Mouse (Mus musculus) heart, adult 2 months (tissue): ENCODE data around the gene Tubgcp2. TPM values are rescaled to one million over a fixed set of nuclear protein-coding genes. Genes with fewer than 3 reads are reported as not detected.

Experiments used
- DNase-seq, 2 experiments: peaks; one replicate each; pipeline ENCODE4 v3.0.0; 2021
- H3K27ac ChIP-seq: fragments of 200-600 bp; 2 replicates; pipeline ENCODE4 v1.8.1; 2022
- H3K27me3 ChIP-seq: fragments of 200-500 bp; 2 replicates; pipeline ENCODE4 v1.6.1; 2012; ENCODE audit warnings: mild to moderate bottlenecking, low read length, inconsistent platforms, mixed read lengths; ENCODE audit not compliant: control insufficient read depth, insufficient read depth
- H3K36me3 ChIP-seq: fragments of 200-500 bp; 2 replicates; pipeline ENCODE4 v1.6.1; 2012; ENCODE audit warnings: low read length, inconsistent platforms; ENCODE audit not compliant: control insufficient read depth, insufficient read depth
- H3K4me1 ChIP-seq: fragments of 200-500 bp; 2 replicates; pipeline ENCODE4 v1.6.1; 2011; ENCODE audit warnings: low read length; ENCODE audit not compliant: control insufficient read depth, insufficient read depth
- H3K4me3 ChIP-seq: fragments of 200-600 bp; 2 replicates; pipeline ENCODE4 v1.8.1; 2022
- H3K79me2 ChIP-seq: fragments of 200-500 bp; replicated peaks from 2 replicates; pipeline ENCODE4 v1.6.1; 2012; ENCODE audit warnings: mild to moderate bottlenecking, inconsistent platforms, low read length, moderate library complexity, mixed read lengths; ENCODE audit not compliant: control insufficient read depth, insufficient read depth
- H3K9ac ChIP-seq: fragments of 200-500 bp; 2 replicates; pipeline ENCODE4 v1.6.1; 2012; ENCODE audit warnings: low read depth, mild to moderate bottlenecking, control low read depth, inconsistent platforms, low read length, mixed read lengths
- CTCF ChIP-seq: fragments of 200-600 bp; IDR thresholded peaks from 2 replicates; pipeline ENCODE4 v1.8.1; 2022; ENCODE audit warnings: antibody characterized with exemption, mild to moderate bottlenecking, moderate library complexity
- EP300 ChIP-seq: fragments of 200-500 bp; IDR thresholded peaks from 2 replicates; pipeline ENCODE4 v1.6.1; 2011; ENCODE audit warnings: low read depth, low read length, control low read depth; ENCODE audit not compliant: insufficient read depth
- POLR2A ChIP-seq: fragments of 200-500 bp; IDR thresholded peaks from 2 replicates; pipeline ENCODE4 v1.6.1; 2011; ENCODE audit warnings: mild to moderate bottlenecking, low read depth, low read length, control low read depth; ENCODE audit not compliant: insufficient read depth
- WGBS: fragments of 180-500 bp; shearing (Covaris S2); methylation state at CpG from one replicate; pipeline ENCODE4 v1.1.7; 2018; 5-methylcytosine and 5-hydroxymethylcytosine counted together
- intact Hi-C: fragments of 180-260 bp; cut with DNase I; formaldehyde crosslinking; loops from one replicate; pipeline ENCODE4 v1.15.1; 2025
- polyA plus RNA-seq: library from polyadenylated mRNA; depleted of rRNA; stranded (reverse); fragments of >200 nt; gene quantifications from 2 replicates; pipeline ENCODE4 v1.2.3, GENCODE M21; 2012
- total RNA-seq, 2 experiments: library from RNA; stranded (reverse); gene quantifications; 2 replicates each; pipeline ENCODE4 v1.2.3; 2021

Gene Tubgcp2
- total and polyA plus RNA-seq, 3 experiments: 21.7 to 33.5 (median 28.4) TPM

DNA sequence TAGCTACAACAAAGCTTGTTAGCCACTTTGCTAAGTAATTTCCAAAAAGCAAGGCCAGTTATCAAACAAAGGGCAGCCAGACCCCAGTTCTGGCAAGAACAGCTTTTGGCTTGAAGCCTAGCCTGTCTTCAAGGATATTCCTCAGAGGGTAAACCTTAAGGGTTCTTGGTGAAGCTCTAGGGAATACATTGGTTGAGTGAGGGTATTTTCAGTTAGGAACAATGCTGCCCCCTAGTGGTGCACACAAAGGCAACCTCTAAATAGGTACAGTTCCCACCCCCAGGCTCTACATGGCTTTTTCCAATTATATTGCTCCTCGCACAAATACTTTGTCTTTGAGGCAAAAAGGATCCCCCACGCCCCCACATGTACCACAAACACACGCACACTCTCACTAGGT is 41.8 kb downstream of the Tubgcp2 start:
- intact Hi-C loops: loop anchor here (1.0 to 5.0 kb wide), 3 partner anchors 25 to 1022 kb away; no protein-coding TSS in a partner anchor
- Histone ChIP-seq H3K27ac (no peak overlapping the region), H3K27me3 (no peaks in the 10 kb centered on the region), H3K4me3 (no peak overlapping the region), H3K9ac (no peak overlapping the region), H3K79me2 (no peaks in the 10 kb centered on the region), H3K36me3 (no peaks in the 10 kb centered on the region), H3K4me1 (no peaks in the 10 kb centered on the region)
- WGBS: 31% methylated on average over 3 of the region's 3 CpGs
- TF ChIP-seq CTCF (peak; percentile 91), EP300 (no peak)
- DNase-seq: peak in 1 of 2 experiments; percentile 44

DNA sequence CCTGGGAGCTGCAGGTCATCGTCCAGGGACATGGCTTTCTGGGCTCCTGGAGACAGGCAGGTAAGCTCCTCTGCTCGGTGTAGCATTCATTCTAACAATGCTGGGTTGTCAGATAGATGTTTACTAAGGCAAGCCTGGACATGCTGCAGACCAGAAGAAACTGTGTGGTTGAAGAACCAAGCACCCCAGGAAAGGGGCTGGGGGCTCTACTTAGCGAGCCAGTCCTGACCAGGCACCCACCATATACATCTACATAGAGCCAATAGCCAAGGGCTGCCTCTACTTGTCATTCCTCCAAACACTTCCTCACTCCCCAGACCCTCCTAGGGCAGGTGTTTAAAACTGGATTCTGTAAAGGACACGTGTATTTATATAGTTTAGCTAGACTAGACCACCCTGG is 42.3 kb downstream of the Tubgcp2 start:
- Histone ChIP-seq H3K79me2 (no peaks in the 10 kb centered on the region), H3K36me3 (no peaks in the 10 kb centered on the region), H3K27ac (no peak overlapping the region), H3K27me3 (no peaks in the 10 kb centered on the region), H3K4me1 (no peaks in the 10 kb centered on the region), H3K4me3 (no peak overlapping the region), H3K9ac (no peak overlapping the region)
- intact Hi-C loops: loop anchor here (1.0 to 5.0 kb wide), 2 partner anchors 25 to 1022 kb away; no protein-coding TSS in a partner anchor
- no peak for DNase-seq
- TF ChIP-seq POLR2A (no peak), EP300 (no peak), CTCF (no peak)
- 74% methylated on average over 4 of the region's 4 CpGs for WGBS

DNA sequence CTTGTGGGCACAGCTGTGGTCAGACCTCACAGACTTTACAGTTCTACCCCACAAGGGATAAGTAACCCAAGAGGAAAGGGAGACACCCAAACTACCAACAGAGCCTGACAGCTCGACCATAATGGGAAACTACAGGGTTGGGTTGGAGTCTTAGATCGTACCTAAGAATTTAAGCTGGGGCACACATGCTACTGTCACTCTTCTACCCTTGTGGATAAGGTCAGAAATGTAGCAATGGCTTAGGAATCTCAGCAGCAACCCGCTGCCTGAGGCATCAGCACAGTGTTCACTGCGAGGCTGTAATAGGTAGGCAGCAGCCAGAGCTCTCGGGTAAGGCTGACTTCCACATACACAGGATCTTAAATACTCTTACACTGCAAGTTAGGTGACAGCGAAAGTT is 42.9 kb downstream of the Tubgcp2 start:
- Histone ChIP-seq H3K36me3 (no peaks in the 10 kb centered on the region), H3K4me1 (no peaks in the 10 kb centered on the region), H3K27ac (no peak overlapping the region), H3K27me3 (no peaks in the 10 kb centered on the region), H3K9ac (no peak overlapping the region), H3K79me2 (no peaks in the 10 kb centered on the region), H3K4me3 (no peak overlapping the region)
- DNase-seq: no peak
- 91% methylated on average over 6 of the region's 6 CpGs for WGBS
- intact Hi-C loops: loop anchor here (5.0 kb wide), 1 partner anchor 1021 kb away; no protein-coding TSS in a partner anchor
- TF ChIP-seq EP300 (no peak), CTCF (no peak)

GRCm38 (mm10) chr7:139992406-139992805 is 44.1 kb downstream of the Tubgcp2 start, which contains the start of gene Adam8:
Adam8 (minus strand) TSS chr7:139992562.
- intact Hi-C loops: loop anchor here (5.0 kb wide), 1 partner anchor 1020 kb away; no protein-coding TSS in a partner anchor
- Histone ChIP-seq H3K27ac (no peak within 1 kb of the TSS), H3K4me3 (no peak within 1 kb of the TSS), H3K79me2 (no peaks in the 10 kb centered on the region), H3K9ac (no peak within 1 kb of the TSS), H3K27me3 (no peaks in the 10 kb centered on the region), H3K4me1 (no peaks in the 10 kb centered on the region), H3K36me3 (no peaks in the 10 kb centered on the region)
- no peak for TF ChIP-seq EP300
- no peak for TF ChIP-seq POLR2A
- TF ChIP-seq CTCF: no peak
- 31% methylated on average over 7 of the region's 7 CpGs for WGBS
- DNase-seq: peak in 1 of 2 experiments; percentile 27

DNA sequence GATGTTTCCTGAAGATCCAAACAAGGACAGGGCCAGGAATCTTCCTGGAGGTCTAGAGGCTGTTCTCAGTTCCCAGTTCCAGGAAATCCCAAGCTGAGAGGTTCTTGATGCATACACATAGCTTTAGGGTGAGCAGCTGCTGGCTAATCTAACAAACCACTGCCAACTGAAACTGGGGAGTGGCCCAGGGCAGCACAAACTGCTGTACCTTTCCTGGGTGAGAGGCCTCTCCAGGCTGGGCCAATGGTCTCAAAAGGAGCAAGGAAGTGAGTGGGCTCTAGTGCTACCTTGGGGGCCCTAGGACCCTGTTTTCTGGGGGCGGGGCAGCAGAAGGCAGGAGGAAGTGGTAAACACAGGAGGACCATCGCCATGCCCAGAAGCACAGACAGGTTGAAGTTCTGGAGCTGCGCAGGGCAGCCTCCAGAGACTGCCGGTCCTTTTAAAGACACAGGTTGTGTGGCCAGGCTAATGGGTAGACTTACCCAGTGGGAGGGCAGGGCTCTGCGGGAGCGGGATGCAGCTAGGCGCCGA is 45.5 kb downstream of the Tubgcp2 start:
- Histone ChIP-seq H3K4me1 (no peaks in the 10 kb centered on the region), H3K9ac (no peak overlapping the region), H3K36me3 (no peaks in the 10 kb centered on the region), H3K79me2 (no peaks in the 10 kb centered on the region), H3K4me3 (no peak overlapping the region), H3K27me3 (no peaks in the 10 kb centered on the region), H3K27ac (no peak overlapping the region)
- TF ChIP-seq CTCF (no peak), POLR2A (no peak), EP300 (no peak)
- 70% methylated on average over 8 of the region's 8 CpGs for WGBS
- intact Hi-C loops: loop anchor here (5.0 kb wide), 1 partner anchor 1019 kb away; no protein-coding TSS in a partner anchor
- no peak for DNase-seq

DNA sequence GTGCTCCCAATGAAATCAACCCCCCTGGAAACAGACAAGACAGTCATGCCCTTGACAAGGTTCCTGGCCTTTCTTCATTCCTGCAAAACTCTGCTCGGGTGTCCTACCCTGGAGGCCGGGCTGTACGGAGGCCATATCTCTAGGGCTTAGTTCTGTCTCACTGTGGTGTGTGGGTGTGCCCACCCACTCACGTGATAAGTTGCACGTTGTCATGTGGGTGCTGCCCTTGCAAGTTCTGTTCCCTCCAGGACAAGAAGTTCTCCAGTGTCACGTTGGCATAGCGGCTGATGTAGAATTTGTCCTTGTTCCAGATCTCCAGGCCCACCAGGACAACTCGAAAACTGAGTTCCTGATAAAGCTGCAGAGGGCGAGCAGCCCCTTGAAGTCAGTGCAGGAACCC is 48.2 kb downstream of the Tubgcp2 start:
- no peak overlapping the region for H3K9ac ChIP-seq
- H3K36me3 ChIP-seq: no peaks in the 10 kb centered on the region
- intact Hi-C loops: no loop called here
- no peaks in the 10 kb centered on the region for H3K27me3 ChIP-seq
- no peak for DNase-seq
- no peak overlapping the region for H3K27ac ChIP-seq
- whole genome bisulfite sequencing: 70% methylated on average over 9 of the region's 9 CpGs
- no peaks in the 10 kb centered on the region for H3K4me1 ChIP-seq
- no peaks in the 10 kb centered on the region for H3K79me2 ChIP-seq
- H3K4me3 ChIP-seq: no peak overlapping the region
- no peak for TF ChIP-seq CTCF
- TF ChIP-seq POLR2A: no peak
- no peak for TF ChIP-seq EP300
